Mouse (Mus musculus) c-Kit-positive CD71-negative TER-119-negative erythroid progenitor cells, embryonic 14.5 days (primary cell): ENCODE data around the gene Foxo6.

Experiments
- DNase-seq: peaks from one replicate; pipeline ENCODE4 v3.0.0-alpha.2; 2013; ENCODE audit warnings: low read depth

Gene Foxo6

DNA sequence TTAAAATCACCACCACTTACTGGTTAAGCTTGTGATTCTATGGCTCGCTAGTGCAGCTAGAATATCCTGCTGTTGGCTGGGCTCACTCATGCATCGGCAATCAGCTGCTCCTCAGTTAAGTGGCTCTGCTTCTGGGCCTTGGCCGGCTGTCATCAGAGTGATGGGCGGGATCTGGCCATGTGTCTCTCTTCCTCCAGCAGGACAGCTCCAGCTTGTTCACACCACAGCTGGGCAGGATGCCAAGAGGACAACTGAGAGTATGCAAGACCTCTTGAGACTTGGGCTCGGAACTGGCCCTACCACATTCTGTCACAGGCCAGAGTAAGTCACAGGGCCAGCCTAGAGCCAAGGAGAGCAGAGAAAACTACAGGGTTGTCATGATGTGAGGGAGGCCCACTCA lies 39.7 kb downstream of the Foxo6 start:
- no peak for DNase-seq

GRCm38 (mm10) chr4:120246086-120246485 lies 41.1 kb downstream of the Foxo6 start:
- no peak for DNase-seq

GRCm38 (mm10) chr4:120242783-120243262 lies 44.3 kb downstream of the Foxo6 start:
- no peak for DNase-seq

- no peak for DNase-seq
Measured at GRCm38 (mm10) chr4:120241106-120241505, 46.0 kb downstream of the Foxo6 start.

- no peak for DNase-seq
Measured at GRCm38 (mm10) chr4:120239419-120239818, 47.7 kb downstream of the Foxo6 start.

- DNase-seq = no peak
Measured at GRCm38 (mm10) chr4:120233243-120233642, 53.9 kb downstream of the Foxo6 start.

DNA sequence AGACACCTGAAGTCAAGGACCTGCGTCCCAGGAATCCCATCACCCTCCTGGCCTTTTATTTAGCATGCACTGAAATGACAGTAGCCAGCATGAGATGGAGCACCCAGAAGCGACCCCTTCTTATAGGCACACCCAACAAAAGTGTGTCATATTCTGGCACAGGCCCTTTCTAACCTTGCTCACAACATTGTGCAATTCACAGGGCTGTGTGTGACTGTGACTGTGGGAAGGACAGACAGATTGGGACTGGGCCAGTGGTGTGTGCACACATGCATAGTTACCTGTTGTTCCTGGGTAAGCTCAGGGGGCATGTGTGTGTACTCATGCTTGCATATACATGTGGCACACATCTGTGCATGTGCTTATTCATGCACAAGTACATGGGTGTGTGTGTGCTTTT lies 54.6 kb downstream of the Foxo6 start:
- DNase-seq = no peak

DNA sequence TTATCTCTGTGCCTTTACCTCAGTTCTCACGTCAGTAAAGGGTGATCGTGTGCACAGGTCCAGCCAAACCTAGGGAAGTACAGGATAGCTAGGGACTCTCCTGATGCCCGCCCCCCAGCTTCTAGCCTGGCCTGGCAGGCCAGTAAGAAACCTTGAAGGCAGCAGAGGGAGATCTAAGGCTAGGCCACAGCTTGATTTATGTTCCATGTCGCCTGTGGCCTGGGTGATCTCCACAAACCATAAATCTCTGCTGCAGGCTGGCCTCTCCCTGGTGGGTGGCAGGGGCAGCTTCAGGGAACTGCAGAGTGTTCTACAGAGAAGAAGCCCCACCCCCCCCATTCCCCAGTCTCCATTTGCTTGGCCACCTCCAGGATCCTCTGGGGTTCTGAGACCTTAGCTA lies 55.2 kb downstream of the Foxo6 start:
- DNase-seq = no peak

GRCm38 (mm10) chr4:120230256-120230649 lies 56.9 kb downstream of the Foxo6 start:
- no peak for DNase-seq

GRCm38 (mm10) chr4:120229505-120230255 lies 57.5 kb downstream of the Foxo6 start:
- no peak for DNase-seq

GRCm38 (mm10) chr4:120228613-120229012 lies 58.5 kb downstream of the Foxo6 start:
- DNase-seq = no peak

DNA sequence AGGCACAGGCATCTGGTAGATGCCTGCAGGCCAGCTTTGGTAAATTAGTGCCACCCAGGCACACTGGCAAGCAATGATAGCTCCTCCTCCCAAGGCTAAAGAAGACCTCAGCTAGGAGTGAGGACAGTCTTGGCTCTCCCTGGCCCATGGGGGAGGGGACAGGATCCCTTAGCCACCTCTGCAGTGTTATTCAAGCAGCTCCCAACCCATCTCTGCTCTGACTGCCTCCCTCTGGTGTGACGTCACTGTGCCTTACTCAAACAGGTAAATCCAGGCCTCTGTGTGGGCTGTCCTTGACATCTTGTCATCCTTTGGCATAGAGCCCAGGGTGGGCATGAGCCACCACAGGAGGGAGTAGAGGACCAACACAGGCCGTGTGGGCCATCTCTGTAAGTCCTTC lies 59.9 kb downstream of the Foxo6 start:
- DNase-seq = no peak

DNA sequence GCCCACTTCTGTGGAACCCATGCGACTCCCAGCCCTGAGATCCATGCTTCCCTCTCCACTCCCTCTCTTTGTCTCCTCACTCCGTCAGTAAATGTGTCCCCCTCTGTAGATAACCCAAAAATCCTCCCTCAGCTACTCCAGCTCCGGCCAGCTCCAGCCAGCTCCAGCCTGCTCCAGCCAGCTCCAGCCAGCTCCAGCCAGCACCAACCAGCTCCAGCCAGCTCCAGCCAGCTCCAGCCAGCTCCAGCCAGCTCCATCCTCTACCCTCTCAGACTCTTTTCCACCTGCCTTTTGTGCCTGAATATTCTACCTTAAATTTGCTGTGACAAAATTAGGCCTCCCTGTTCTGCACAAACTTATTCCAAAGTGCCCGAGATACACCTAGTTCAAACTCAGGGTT lies 60.5 kb downstream of the Foxo6 start:
- no peak for DNase-seq

- peak; percentile 38 for DNase-seq
Measured at GRCm38 (mm10) chr4:120225135-120225780, 61.9 kb downstream of the Foxo6 start.

GRCm38 (mm10) chr4:120223805-120224204 lies 63.3 kb downstream of the Foxo6 start:
- no peak for DNase-seq

GRCm38 (mm10) chr4:120223108-120223745 lies 63.9 kb downstream of the Foxo6 start:
- no peak for DNase-seq

- no peak for DNase-seq
Measured at GRCm38 (mm10) chr4:120221708-120222107, 65.4 kb downstream of the Foxo6 start.

DNA sequence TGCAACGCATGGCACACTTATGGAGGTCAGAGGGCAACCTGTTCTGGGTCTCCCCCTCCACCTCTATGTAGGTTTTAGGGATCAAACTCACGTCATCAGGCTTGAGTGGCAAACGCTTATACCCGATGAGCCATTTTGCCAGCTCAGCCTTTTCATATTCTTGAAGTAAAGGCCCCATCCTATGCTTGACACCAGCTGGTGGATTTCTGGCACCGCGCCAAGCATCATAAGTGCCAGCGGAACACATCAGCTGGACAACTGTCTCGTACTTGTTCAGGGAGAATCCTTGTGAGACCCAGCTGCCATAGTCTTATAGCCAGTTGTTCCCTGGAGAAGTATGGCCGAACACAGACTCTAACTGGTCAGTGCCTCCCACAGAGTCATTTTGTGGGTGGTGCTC lies 68.3 kb downstream of the Foxo6 start:
- DNase-seq = no peak
